Mouse (Mus musculus) hindbrain, embryonic 13.5 days (tissue): ENCODE data around the gene Dlgap4. TPM values are rescaled to one million over a fixed set of nuclear protein-coding genes. Genes with fewer than 3 reads are reported as not detected.

ENCODE experiments used
- ATAC-seq: fragments of 200-750 bp; cut with Nextera tagmentation; 2 replicates; pipeline ENCODE4 v1.8.0; 2017; ENCODE audit warnings: moderate TSS enrichment; ENCODE audit not compliant: low FRiP score
- H3K27ac ChIP-seq: fragments of 300-500 bp; sonication (generic); 2 replicates; pipeline ENCODE4 v1.5.1; 2015; ENCODE audit warnings: inconsistent platforms, mild to moderate bottlenecking, moderate library complexity
- H3K27me3 ChIP-seq: fragments of 300-500 bp; sonication (generic); 2 replicates; pipeline ENCODE4 v1.6.1; 2015; ENCODE audit warnings: mild to moderate bottlenecking, inconsistent platforms
- H3K36me3 ChIP-seq: fragments of 300-500 bp; sonication (generic); 2 replicates; pipeline ENCODE4 v1.6.1; 2015; ENCODE audit warnings: mild to moderate bottlenecking, inconsistent platforms
- H3K4me1 ChIP-seq: fragments of 300-500 bp; sonication (generic); replicated peaks from 2 replicates; pipeline ENCODE4 v1.6.1; 2015; ENCODE audit warnings: inconsistent platforms
- H3K4me2 ChIP-seq: fragments of 300-500 bp; sonication (generic); 2 replicates; pipeline ENCODE4 v1.6.1; 2015; ENCODE audit warnings: inconsistent platforms, mild to moderate bottlenecking, moderate library complexity
- H3K4me3 ChIP-seq: fragments of 300-500 bp; sonication (generic); 2 replicates; pipeline ENCODE4 v1.5.1; 2015; ENCODE audit warnings: mild to moderate bottlenecking, inconsistent platforms
- H3K9ac ChIP-seq: fragments of 300-500 bp; sonication (generic); 2 replicates; pipeline ENCODE4 v1.6.1; 2015; ENCODE audit warnings: mild to moderate bottlenecking, inconsistent platforms
- H3K9me3 ChIP-seq: fragments of 300-500 bp; sonication (generic); 2 replicates; pipeline ENCODE4 v1.6.1; 2016; ENCODE audit warnings: inconsistent platforms
- WGBS: fragments of 180-500 bp; shearing (Covaris S2); methylation state at CpG from one replicate; pipeline ENCODE4 v1.1.7; 2015; 5-methylcytosine and 5-hydroxymethylcytosine counted together
- polyA plus RNA-seq: library from polyadenylated mRNA; unstranded; fragments of >200 nt; fragmentation: Nextera tagmentation; extraction: Ambion mirVana; gene quantifications from 2 replicates; pipeline ENCODE4 v1.2.1, GENCODE M21; 2015

Gene Dlgap4
- polyA plus RNA-seq: 232 and 238 TPM in 2 replicates

DNA sequence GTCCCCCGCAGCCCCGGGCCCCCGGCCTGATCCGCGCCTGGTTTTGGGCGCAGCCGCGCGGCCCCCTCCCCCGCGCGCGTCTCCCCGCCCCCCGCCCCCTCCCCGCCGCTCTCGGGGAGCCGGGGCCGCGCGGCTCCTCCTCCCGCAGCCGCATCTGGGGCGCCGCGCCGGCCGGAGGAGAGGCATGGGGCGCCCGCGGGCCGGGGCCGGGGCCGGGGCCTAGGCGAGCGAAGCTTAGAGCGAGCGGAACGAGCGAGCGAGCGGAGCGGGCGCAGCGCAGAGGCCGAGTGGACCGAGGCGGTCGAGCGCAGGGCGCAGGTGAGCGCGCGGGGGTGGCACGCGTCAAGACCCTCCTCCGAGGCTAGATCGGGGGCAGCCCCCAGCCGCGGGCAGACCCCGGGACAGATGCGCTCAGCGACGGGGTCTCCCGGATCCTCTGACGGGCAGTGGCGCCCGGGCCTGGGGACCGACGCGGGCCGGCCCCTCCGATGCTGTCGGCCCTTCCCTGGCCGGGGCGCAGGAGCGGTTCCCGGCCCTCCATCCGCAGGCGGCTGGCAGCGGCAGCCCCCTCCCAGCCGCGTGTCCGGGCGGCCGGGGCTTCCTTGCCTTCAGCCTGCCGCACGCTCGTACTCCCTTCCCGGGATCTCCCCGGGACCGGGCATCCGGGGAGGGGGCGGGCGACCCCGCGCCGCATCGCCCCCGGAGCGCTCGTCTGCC is at the start of gene Dlgap4:
TSS of gene Dlgap4 (plus strand) at position 165 of the 717 bp plus-strand sequence.
- Histone ChIP-seq H3K27me3 (peaks cover 76% of the 10 kb centered on the region), H3K36me3 (no peaks in the 10 kb centered on the region)
- WGBS: under 1% methylated on average over 44 of the region's 103 CpGs

DNA sequence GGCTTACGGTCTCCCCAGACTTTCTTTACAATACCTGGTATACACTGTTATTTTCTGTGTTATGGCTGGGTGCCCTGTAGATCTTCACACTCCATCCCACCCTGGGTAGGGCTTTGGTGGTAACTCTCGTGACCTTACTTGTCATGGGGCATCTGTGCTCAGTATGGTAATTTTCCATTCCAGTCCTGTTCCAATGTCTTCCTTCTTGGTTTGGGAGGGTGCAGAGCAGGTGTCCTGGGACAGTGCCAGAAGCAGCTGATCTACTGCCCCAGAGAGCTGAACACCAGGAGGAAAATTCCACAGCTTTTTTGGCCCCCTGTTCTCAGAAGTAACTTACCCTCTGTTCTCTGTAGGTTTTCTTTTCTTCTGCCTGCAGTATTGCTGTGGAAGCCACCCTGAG is 47.0 kb upstream of the Dlgap4 start:
- Histone ChIP-seq H3K27ac (no peak overlapping the region), H3K4me1 (no peaks in the 10 kb centered on the region), H3K9me3 (no peaks in the 10 kb centered on the region), H3K4me3 (no peak overlapping the region), H3K36me3 (peaks cover 56% of the 10 kb centered on the region), H3K27me3 (no peaks in the 10 kb centered on the region), H3K4me2 (no peak overlapping the region), H3K9ac (no peak overlapping the region)
- WGBS: 86% methylated on average over 2 of the region's 2 CpGs
- no peak for ATAC-seq

More for the DNA sequence above, at the start of gene Dlgap4:
- peak; percentile 72 for ATAC-seq
- H3K4me1 ChIP-seq: peaks cover 36% of the 10 kb centered on the region
- peak within 1 kb of the TSS; percentile 83 for H3K4me2 ChIP-seq
- H3K27ac ChIP-seq: peak within 1 kb of the TSS; percentile 77
- no peaks in the 10 kb centered on the region for H3K9me3 ChIP-seq
- H3K4me3 ChIP-seq: peak within 1 kb of the TSS; percentile 86
- peak within 1 kb of the TSS; percentile 92 for H3K9ac ChIP-seq

DNA sequence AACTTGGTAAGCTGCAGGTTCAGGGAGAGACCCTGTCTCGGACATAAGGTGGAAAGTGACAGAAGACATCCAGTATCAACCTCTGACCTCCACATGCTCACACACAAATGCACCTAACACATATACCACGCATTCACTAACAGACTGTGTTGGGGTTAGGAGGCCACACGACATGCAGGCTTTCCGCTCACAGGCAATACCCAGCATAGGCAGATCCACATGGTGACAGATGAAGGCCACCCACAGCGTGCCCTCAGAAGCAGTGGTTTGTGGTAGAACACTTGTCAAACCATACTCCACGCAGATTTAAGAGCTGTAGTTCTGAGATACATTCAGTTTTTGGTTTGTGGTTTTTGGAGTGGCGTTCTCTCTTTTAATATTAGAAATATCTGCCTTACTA is 44.9 kb upstream of the Dlgap4 start:
- Histone ChIP-seq H3K36me3 (peaks cover 49% of the 10 kb centered on the region), H3K4me3 (no peak overlapping the region), H3K4me2 (no peak overlapping the region), H3K9ac (no peak overlapping the region), H3K9me3 (no peaks in the 10 kb centered on the region), H3K27me3 (no peaks in the 10 kb centered on the region), H3K27ac (no peak overlapping the region), H3K4me1 (no peaks in the 10 kb centered on the region)
- ATAC-seq: no peak
- 95% methylated on average over 7 of the region's 7 CpGs for WGBS

DNA sequence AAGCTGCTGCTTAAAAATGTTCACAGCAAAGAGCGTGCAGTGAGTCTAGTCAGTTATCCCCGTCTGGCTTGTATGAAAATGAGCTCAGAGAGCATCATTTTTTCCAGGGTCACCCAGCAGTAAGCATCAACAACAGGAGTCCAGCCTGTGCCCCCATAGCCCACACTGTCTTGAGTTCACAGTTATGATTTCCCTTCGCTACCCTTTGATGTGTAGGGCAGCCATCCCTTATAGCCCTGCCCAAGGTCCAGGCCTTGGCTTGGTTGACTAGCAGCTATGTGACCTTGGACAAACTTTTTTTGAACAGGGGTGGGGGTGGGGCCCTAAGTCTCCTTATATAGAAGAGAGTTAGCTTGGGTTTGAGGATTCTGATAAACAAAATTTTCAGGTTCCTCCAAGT is 44.2 kb upstream of the Dlgap4 start:
- H3K27ac ChIP-seq: no peak overlapping the region
- WGBS: 95% methylated on average over 3 of the region's 3 CpGs
- ATAC-seq: no peak
- H3K4me3 ChIP-seq: no peak overlapping the region
- H3K9ac ChIP-seq: no peak overlapping the region
- no peaks in the 10 kb centered on the region for H3K27me3 ChIP-seq
- no peaks in the 10 kb centered on the region for H3K9me3 ChIP-seq
- no peak overlapping the region for H3K4me2 ChIP-seq
- H3K4me1 ChIP-seq: no peaks in the 10 kb centered on the region
- peaks cover 44% of the 10 kb centered on the region for H3K36me3 ChIP-seq

DNA sequence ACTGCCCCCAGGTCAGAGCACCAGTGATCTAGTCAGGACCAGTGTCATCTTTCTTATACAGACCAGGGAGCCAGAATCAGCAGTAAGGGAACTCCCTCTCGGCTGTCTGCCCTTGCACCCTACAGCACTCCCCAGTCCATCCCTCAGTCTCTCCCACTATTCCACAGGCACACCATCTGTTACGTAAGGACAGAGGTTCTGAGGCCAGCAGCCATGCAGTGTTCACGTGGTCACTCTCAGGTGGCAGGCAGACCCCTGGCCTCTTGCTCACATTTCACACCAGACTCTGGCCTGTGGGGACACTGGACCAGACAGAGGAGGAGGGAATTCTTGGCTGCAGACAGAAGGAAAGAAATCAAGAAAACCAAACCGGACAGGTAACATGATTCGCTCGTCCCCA is 42.0 kb upstream of the Dlgap4 start:
- H3K4me2 ChIP-seq: no peak overlapping the region
- ATAC-seq: no peak
- no peaks in the 10 kb centered on the region for H3K9me3 ChIP-seq
- WGBS: 82% methylated on average over 6 of the region's 6 CpGs
- H3K36me3 ChIP-seq: peaks cover 33% of the 10 kb centered on the region
- no peak overlapping the region for H3K4me3 ChIP-seq
- no peaks in the 10 kb centered on the region for H3K4me1 ChIP-seq
- H3K27me3 ChIP-seq: no peaks in the 10 kb centered on the region
- H3K27ac ChIP-seq: no peak overlapping the region
- no peak overlapping the region for H3K9ac ChIP-seq

DNA sequence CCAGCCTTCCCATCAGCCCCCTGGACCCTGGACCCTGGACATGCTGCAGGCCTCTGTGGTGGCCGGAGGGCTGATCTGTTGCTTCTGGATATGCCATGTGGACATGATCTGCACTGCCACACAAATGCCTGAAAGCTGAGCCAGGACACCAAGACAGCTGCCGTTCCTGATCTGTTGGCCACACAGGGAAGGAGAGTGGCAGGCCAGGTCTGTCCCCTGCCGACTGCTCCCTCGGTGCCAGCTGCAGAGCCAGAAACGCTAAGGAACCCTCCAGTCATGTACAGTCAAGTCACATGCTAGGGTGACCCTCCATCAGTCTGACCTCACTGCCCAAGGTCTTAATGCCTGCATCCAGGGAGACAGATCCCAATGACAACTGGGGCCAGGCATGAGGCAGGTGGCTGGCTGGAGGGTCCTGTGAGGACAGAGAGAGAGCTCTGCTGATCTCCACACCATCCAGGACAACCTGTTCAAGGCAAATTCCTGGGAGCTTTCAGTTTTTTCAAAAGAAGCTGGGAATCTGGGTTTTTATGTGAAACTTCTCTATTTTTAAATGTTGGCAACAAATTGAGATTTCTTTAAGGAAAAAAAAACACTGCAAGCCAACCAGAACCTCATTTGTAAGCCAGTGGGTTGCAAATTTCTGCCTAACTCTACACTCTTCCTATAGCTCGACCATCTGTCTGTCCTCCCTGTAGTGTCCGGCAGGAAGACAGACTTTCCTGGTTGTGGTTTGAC is 36.5 kb upstream of the Dlgap4 start:
- Histone ChIP-seq H3K27me3 (no peaks in the 10 kb centered on the region), H3K9me3 (no peaks in the 10 kb centered on the region), H3K4me3 (no peak overlapping the region), H3K4me1 (no peaks in the 10 kb centered on the region), H3K36me3 (no peaks in the 10 kb centered on the region), H3K27ac (no peak overlapping the region), H3K4me2 (no peak overlapping the region), H3K9ac (no peak overlapping the region)
- WGBS: 86% methylated on average over 7 of the region's 7 CpGs
- no peak for ATAC-seq

DNA sequence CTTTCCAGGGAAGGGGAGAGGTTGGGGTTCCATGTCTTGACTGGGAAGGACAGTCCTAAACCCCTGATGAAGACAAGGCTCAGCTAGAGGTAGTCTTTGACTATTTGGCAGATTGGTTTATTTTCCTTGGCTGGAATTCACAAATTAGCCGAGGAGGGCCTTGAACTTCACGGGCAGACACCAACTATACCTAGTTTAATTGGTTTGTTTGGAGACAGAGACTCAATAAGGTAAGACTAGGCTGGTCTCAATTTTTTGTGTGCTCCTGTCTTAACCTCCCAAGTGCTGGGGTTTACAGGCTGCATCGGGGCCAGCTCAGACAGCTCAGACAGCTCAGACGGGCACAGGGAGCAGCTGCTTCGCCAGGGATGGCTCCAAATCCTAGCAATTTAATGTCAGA is 33.0 kb upstream of the Dlgap4 start:
- no peaks in the 10 kb centered on the region for H3K9me3 ChIP-seq
- no peaks in the 10 kb centered on the region for H3K36me3 ChIP-seq
- no peak for ATAC-seq
- H3K4me3 ChIP-seq: no peak overlapping the region
- no peak overlapping the region for H3K9ac ChIP-seq
- H3K4me2 ChIP-seq: no peak overlapping the region
- peaks cover 13% of the 10 kb centered on the region for H3K4me1 ChIP-seq
- H3K27me3 ChIP-seq: no peaks in the 10 kb centered on the region
- no peak overlapping the region for H3K27ac ChIP-seq
- WGBS: 79% methylated on average over 5 of the region's 5 CpGs

DNA sequence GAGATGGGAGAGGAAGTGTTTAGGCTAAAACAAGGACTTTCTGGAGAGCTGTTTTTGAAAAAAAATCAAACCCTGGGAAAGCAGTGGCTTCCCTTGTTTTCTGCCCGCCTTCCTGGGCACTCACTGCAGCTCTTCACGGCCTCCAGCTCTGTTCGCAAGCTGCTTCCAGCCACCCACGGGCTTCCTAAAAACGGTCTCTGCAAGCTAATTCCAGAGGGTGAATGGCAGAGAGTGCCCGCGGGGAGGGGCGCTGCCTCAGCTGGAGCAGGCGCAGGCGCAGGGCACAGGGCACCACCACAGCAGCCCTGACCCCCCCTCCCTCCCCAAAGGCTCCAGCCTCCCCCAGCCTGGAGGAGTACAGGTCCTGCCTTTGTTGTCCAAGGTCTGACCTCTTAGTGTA is 32.3 kb upstream of the Dlgap4 start:
- no peaks in the 10 kb centered on the region for H3K9me3 ChIP-seq
- ATAC-seq: no peak
- 57% methylated on average over 10 of the region's 10 CpGs for WGBS

DNA sequence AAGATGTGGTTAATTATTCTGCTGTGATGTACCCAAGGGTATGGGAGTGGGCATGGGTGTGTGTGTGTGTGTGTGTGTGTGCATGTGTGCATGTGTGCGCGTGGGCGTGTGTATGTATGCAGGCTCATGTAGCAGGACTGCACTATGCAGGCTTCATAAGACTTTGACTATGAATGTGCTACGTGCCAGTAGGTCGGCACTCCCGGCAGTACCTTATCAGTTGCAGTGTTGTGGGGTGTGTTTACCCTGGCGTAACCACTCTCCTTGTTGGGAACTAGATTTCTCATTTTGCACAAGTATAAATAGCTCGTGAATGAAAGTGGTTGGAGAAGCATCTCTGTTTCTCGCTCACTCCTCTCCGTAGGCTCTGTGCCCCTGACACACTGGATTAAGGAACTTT is 30.6 kb upstream of the Dlgap4 start:
- H3K36me3 ChIP-seq: no peaks in the 10 kb centered on the region
- H3K27me3 ChIP-seq: no peaks in the 10 kb centered on the region
- 91% methylated on average over 10 of the region's 10 CpGs for WGBS
- ATAC-seq: no peak
- H3K9me3 ChIP-seq: no peaks in the 10 kb centered on the region
- no peak overlapping the region for H3K9ac ChIP-seq
- H3K4me1 ChIP-seq: peaks cover 17% of the 10 kb centered on the region
- no peak overlapping the region for H3K4me2 ChIP-seq
- no peak overlapping the region for H3K4me3 ChIP-seq
- no peak overlapping the region for H3K27ac ChIP-seq

More for the DNA sequence above, 32.3 kb upstream of the Dlgap4 start:
- peaks cover 17% of the 10 kb centered on the region for H3K4me1 ChIP-seq
- H3K9ac ChIP-seq: no peak overlapping the region
- H3K4me3 ChIP-seq: no peak overlapping the region
- no peak overlapping the region for H3K27ac ChIP-seq
- no peaks in the 10 kb centered on the region for H3K27me3 ChIP-seq
- H3K4me2 ChIP-seq: no peak overlapping the region
- H3K36me3 ChIP-seq: no peaks in the 10 kb centered on the region

DNA sequence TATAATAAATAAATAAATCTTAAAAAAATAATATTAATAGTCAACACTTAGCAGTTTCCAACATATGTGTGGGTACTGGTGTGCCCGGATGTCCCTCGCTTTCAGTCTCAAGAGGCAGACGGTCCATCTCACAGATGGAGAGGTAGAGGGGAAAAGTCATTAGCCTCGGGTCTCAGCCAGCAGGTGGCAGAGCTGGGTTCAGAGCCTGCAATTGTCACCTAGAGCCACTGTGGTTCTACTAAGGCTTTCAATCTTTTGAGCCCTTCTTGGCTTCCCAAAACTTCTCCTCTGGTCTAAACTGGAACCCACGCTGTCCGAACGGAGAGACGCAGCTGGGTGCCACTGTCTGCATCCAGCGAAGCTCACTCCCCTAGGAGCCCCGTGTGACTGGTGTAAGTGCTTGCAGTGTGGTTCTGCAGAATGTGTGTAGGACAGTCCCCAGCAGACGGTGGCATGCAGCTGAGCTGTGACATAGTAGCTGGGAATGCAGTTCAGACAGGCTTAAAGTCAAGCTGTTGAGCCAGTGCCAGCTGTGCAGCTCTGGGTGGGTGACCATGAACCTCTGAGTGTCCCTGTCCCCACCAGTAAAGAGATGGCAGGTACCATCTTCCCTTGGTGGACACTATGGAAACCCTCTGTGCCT is 29.2 kb upstream of the Dlgap4 start:
- WGBS: 59% methylated on average over 11 of the region's 11 CpGs
- H3K4me2 ChIP-seq: peak overlapping the region; percentile 40; the same call in 1 of the 2 replicates
- no peak overlapping the region for H3K9ac ChIP-seq
- no peak overlapping the region for H3K4me3 ChIP-seq
- 0 out of 2 replicates have a peak, but pooled peaks have one; percentile 29 for ATAC-seq
- no peaks in the 10 kb centered on the region for H3K27me3 ChIP-seq
- H3K4me1 ChIP-seq: peaks cover 17% of the 10 kb centered on the region
- no peaks in the 10 kb centered on the region for H3K36me3 ChIP-seq
- H3K9me3 ChIP-seq: no peaks in the 10 kb centered on the region
- no peak overlapping the region for H3K27ac ChIP-seq

DNA sequence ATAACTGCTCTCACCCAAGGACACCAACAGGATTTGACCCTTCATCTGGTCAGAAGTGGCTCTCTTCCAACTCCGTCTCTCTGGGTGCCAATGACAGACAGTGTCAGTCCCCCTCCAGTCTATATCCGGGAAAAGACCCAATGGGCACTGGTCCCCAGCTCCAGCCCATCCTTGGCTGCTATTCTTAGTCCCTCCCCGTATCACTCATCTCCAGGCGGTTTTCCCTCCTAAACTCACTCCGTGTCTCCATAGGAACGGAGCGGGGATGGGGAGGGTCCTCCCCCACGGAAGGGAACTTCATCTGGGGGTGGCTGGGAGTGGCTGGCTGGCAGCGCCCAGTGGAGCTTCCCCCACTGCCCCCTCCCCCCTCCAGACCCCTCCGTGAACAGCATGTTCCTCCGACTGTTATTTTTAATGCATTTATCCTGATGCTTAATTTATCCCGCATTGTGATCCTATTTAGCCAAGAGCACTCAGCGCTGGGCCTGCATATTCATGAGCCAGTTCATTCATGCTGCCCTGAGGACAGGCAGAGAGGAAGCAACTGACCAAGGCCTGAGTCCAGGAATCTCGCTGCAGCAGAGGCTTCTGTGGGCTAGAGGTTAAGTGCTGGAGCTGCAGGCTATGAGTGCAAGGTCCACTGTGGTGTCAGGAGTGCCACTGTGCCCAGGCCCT is 28.6 kb upstream of the Dlgap4 start:
- Histone ChIP-seq H3K9ac (no peak overlapping the region; the same call in 1 of the 2 replicates), H3K27ac (no peak overlapping the region), H3K27me3 (no peaks in the 10 kb centered on the region), H3K4me3 (no peak overlapping the region), H3K36me3 (no peaks in the 10 kb centered on the region), H3K9me3 (no peaks in the 10 kb centered on the region), H3K4me1 (peaks cover 17% of the 10 kb centered on the region), H3K4me2 (peak overlapping the region; percentile 40)
- peak; percentile 44; the same call in 1 of the 2 replicates for ATAC-seq
- WGBS: 14% methylated on average over 14 of the region's 14 CpGs

DNA sequence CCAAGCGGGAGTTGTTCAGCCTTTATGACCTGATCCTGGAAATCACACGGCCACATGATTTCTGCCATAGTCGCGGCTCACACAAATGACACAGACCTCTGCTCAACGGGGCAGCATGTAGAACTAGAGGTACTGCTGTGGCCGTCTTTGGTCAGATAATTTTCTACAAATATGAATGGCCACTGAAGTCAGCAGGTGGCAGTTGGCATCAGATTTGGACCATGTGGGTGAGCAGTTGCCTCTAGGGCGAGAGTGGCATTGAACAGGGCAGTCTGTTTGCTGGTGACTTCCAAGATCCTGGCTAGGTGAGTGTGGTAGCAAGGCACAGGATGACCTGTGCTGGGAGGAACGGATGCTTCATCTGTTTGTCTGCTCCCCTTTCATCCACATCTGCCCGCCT is 24.0 kb upstream of the Dlgap4 start:
- Histone ChIP-seq H3K4me3 (no peak overlapping the region), H3K27ac (no peak overlapping the region), H3K9me3 (no peaks in the 10 kb centered on the region), H3K27me3 (no peaks in the 10 kb centered on the region), H3K4me1 (peaks cover 14% of the 10 kb centered on the region), H3K4me2 (no peak overlapping the region), H3K9ac (no peak overlapping the region), H3K36me3 (no peaks in the 10 kb centered on the region)
- no peak for ATAC-seq
- 93% methylated on average over 9 of the region's 9 CpGs for WGBS
